Mouse (Mus musculus): Measurements from ENCODE around the gene Bst1.

Bst1 gene

DNA sequence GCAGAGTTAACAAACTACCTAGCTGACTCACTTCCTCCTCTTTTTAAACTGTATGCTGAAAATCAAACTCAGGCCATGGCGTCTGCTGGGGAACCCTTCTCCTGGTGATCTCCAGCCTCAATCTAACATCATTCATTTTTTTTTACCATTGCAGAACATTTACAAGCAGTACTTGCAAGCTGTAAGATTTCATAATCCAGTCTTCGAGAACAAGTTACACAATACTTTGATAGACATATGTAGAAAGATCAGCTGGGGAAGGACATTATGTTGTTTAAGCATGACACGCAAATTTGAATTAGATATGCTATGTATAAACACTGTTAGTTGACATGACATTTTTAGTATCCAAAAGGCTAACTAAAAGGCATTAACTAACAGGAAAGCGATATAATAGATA lies 16.9 kb upstream of the Bst1 start:
- TF ChIP-seq GATA4 (IDR thresholded peaks at IDR 0.05; ENCODE audit: insufficient replicate concordance, low read length) = no peak

DNA sequence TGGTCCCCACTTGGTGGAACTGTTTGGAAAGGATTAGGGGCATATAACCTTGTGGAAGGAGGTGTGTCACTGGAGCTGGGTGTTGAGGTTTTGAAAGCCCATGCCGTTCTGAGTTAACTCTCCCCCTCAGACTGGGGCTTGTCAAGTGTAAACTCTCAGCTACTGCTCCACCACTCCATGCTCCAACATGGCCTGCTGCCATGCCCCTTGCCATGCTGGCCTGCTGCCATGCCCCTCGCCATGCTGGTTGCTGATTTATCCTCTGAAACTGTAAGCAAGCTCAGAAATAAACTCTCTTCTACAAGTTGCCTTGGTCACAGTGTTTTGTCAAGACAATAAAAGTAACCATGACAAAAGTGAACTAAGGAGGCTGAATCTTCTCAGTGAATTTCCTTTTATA lies 13.3 kb upstream of the Bst1 start:
- TF ChIP-seq GATA4 (IDR thresholded peaks at IDR 0.05; ENCODE audit: insufficient replicate concordance, low read length) = no peak

DNA sequence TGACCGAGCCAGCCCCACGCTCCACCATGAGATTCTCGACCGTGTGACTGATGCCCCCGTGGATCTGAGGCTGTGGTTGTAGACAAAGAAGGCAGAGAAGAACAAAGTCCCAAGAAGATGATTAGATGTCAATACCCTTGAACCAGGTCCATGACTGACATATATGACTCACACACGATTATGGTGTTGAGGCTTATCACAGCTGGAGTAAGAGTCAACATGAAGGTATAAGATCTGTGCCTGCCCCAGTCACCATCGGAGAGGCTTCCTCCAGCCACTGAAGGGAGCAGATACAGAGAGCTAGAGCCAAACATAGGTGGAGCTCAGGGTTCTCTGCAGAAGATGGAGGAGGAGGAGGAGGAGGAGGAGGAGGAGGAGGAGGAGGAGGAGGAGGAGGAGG lies 12.3 kb upstream of the Bst1 start:
- no peak for TF ChIP-seq GATA4 (IDR thresholded peaks at IDR 0.05; ENCODE audit: insufficient replicate concordance, low read length)

DNA sequence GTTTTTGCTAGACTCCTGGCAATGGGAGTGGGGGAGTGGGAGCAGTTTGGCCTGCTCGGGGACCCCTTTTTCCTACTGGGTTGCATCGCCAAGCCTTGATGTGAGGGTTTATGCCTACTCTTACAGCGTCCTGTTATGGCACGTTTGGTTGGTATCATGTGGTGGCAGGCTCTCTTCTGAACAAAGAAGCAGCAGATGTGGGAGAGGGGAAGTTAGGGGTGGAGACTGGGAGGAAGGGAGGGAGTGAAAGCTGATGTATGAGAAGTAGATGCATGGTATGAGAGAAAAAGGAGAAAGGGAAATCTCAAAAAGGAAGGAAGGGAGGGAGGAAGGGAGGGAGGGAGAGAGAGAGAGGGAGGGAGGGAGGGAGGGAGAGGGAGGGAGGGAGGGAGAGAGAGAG lies 11.8 kb upstream of the Bst1 start:
- no peak for TF ChIP-seq GATA4 (IDR thresholded peaks at IDR 0.05; ENCODE audit: insufficient replicate concordance, low read length)

DNA sequence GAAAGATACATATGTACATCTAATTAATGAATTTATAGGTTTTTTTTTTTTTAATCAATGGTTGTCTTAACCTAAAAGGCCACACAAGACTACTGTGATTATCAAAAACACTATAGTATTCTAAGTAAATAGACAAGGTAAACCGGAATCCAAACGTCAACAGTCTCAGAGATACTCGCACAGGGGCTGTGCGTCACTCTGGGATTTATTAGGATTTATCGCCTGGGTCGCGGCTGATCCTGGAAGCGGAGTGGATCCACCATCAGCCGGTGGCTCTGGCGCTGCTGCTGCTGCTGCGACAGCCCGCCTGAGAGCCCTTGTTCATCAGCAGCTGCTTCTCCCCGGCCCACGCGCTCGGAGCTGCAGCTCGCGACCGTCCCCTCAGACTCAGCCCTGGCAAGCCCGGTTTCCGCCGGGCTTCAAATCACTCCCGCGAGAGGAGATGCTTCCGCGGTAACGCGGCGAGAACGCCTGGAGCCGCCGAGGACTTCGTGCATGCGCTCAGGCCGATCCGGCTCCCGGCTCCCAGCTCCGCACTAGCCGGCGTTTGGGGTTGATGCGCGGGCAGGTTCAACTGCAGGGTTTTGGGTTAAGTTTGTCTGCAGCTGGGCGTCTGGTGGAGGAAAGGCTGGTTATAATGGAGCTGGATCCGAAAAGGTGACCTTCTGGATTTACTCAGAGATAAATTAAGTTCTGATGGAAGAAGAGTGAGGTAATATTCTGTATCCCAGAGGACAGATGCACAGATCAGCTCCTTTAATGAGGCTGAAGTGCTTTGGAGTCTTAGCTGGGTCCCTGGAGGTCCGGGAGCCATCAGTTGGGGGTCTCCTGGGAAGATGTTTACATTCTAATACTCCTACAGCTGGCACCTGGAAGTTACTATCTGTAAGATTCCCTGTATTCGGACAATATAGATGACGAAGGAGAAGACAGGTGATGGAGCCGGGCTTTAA lies 10.7 kb upstream of the Bst1 start:
- TF ChIP-seq GATA4 (IDR thresholded peaks at IDR 0.05; ENCODE audit: insufficient replicate concordance, low read length) = no peak

DNA sequence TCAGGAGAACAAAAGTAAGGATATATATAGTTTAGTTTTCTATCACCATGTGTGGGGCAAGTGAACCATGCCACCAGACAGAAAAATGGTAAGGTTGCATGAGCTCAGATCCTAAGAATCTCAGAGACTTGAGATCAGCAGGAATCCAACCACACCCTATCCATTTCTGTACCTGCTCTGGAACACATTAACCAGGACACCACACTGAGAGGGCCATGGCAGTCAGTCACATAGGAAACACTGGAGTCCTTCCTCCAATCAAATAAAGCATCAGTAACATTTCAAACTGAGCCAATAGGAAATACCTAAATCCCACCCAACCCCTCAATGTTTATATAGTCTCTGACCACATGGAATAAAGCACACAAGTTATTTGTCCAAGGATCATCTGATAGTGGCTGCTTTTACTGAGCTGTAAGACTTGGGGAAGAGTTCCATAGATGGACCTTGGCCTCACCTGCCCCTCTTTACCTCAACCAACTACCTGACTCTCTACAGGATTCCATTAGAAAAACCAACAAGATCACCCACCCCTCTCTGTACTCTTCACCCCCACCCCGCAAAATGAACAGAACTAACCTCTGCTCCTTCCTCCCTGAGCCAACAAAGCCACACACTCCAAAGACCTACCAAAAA lies 8.1 kb upstream of the Bst1 start:
- no peak for TF ChIP-seq GATA4 (IDR thresholded peaks at IDR 0.05; ENCODE audit: insufficient replicate concordance, low read length)

DNA sequence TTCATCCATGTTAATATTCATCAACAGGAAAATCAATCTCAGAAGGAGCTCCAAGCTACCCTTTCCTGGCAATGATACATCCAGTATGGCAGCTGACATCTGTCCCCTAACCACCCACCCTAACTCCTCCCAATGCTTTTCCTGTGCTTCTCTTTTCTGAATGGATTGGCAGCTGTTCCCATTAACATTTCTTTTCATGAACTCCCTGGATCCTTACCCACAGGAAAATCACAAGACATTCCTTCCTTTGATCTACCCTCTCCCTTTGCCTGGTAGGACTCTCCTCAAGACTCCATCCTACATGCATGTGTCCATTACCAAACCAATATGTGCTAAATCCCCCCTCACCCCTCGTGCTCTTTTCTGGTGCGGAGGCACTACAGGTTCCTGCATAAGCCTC lies 4.1 kb upstream of the Bst1 start:
- no peak for TF ChIP-seq GATA4 (IDR thresholded peaks at IDR 0.05; ENCODE audit: insufficient replicate concordance, low read length)

DNA sequence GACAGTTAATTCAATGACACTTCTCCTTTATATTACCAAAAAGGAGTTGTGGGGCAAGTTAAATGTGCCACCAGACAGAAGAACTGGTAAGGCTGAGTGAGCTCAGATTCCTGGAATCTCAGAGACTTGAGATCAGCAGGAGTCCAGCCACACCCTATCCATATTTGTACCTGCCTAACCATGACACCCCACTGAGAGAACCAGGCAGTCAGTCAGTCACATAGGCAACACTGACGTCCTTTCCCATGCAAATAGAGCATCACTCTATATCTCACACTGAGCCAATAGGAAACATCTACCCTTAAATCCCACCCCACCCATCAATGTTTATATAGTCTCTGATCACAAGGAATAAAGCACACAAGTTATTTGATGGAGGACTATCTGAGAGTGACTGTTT lies 2.9 kb upstream of the Bst1 start:
- TF ChIP-seq GATA4 (IDR thresholded peaks at IDR 0.05; ENCODE audit: insufficient replicate concordance, low read length) = no peak

DNA sequence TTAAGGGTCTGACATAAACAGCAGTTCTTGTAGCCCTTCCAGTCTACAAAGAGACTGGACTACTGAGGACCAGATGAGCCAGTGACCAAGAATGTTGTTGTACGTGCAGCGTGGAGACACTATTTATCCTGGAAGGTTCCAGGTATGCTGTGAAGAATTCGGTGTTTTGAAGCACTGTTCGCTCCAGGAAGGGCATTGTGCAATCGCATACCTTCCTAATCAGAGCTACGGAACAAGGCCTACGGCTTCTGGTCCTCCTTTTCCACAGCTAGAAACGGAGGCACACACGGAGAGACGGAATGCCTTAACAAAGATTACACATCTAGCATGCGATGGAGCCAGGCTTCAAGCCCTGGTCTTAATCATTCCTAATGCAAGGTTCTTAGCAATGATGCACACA lies 2.1 kb downstream of the Bst1 start:
- TF ChIP-seq GATA4 (IDR thresholded peaks at IDR 0.05; ENCODE audit: insufficient replicate concordance, low read length) = no peak

DNA sequence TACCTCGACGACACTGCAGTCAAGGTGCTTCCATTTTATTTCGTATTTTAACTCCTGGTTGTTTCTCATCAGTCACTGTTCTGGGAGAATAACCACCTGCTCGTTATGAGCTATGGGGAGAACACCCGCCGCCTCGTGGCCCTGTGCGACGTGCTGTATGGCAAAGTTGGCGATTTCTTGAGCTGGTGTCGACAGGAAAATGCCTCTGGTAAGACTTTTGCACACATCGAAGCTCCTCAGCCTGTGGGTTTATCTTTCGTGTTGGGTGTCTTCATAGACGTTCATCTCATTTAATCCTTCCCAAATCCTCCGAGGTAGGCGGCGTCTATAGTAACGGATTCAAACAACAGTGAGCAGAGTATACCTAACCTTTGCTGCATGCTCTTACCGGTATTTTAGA lies 2.9 kb downstream of the Bst1 start, which contains the start of gene Fbxl5:
Gene Fbxl5, minus strand, starts transcription at position 101 of the 400 bp plus-strand sequence.
- TF ChIP-seq GATA4 (IDR thresholded peaks at IDR 0.05; ENCODE audit: insufficient replicate concordance, low read length) = no peak

DNA sequence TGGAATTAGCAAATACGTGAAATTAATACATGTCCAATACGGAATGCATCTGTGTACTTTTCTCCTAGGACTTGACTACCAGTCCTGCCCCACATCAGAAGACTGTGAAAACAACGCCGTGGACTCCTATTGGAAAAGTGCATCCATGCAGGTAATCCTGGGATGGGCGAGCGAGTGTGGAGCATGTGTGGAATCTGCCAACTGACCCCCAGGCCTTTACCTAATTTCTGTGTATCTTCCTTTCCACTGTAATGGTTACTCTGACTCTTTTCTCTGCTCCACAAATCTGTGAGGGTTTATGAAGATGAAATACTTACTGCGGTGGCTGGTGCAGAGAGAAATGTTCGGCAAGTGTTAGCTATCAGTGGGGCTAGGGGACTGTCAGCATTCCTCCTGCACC lies 3.5 kb downstream of the Bst1 start:
- no peak for TF ChIP-seq GATA4 (IDR thresholded peaks at IDR 0.05; ENCODE audit: insufficient replicate concordance, low read length)

DNA sequence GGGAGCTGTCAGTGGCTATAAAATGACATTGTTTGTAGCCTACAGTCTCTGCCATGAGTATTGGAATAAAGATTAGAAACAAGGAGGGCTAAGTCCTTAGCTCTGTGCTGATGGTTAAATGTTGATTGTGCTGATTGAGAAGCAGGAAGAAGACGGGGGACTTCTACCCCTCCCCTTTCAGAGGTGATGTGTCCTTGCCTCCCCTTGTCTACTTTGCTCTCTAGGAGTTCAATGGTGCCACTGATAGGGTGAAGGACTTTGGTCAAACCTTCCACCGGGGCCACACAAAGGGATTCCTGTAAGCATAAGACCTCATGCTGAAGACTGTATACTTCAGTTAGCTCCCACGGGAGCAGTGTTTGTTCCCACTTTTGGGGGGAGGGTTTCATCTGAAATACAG lies 4.1 kb downstream of the Bst1 start:
- TF ChIP-seq GATA4 (IDR thresholded peaks at IDR 0.05; ENCODE audit: insufficient replicate concordance, low read length) = no peak

DNA sequence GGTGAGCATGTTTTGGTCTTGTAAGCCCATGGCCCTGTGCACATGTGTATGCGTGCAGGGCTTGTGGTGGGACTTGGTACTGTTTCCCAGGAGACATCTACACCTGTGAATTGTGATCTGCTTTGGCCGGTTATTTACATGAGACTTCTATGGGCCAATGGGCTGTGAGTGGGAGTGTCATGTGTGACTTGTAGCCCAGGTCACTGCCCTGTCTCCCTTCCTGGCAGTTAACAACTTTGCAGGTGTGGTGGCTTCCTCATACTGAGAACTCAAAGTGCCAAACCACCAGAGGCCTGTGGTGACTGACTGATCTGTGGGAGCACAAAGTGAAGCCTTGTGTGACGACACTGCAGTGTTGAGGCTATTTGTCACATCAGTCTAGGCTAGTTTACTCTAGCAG lies 5.9 kb downstream of the Bst1 start:
- no peak for TF ChIP-seq GATA4 (IDR thresholded peaks at IDR 0.05; ENCODE audit: insufficient replicate concordance, low read length)

DNA sequence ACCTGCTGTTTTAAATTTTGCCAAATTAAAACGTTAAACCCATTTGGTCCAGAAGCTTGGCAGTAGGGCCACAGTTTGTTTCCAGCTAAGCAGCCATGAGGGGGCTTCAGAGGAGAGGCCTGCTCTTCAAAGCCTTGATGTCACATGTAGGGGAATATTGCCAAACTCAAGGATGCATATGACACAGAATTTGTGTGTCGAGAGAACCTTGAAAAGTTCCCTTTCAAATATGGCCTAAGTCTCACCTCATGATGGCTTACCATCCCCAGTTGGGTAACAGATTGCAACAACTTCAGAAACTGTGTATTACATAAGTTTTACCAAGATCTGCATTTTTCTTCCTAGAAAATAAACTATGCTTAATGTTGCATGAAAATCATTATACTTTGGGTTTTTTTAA lies 8.2 kb downstream of the Bst1 start:
- no peak for TF ChIP-seq GATA4 (IDR thresholded peaks at IDR 0.05; ENCODE audit: insufficient replicate concordance, low read length)

DNA sequence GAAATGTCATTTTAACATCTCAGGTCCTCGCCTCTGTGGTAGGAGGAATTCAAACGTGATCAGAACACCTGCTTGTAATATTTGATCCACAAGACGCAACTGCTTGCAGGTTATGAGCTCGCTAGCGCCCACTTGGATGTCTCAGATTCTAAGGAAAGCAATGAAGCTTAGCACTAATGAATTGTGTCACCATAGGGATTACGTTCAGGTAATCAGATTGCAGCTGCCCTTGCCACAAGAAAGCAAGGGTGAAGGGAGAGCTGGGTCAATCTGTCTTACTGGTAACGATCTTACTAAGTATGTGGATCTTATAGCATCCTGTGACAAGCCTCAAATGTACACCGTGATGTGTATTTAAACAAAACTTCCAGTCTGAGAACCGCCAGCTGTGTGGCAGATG lies 8.7 kb downstream of the Bst1 start:
- TF ChIP-seq GATA4 (IDR thresholded peaks at IDR 0.05; ENCODE audit: insufficient replicate concordance, low read length) = no peak

DNA sequence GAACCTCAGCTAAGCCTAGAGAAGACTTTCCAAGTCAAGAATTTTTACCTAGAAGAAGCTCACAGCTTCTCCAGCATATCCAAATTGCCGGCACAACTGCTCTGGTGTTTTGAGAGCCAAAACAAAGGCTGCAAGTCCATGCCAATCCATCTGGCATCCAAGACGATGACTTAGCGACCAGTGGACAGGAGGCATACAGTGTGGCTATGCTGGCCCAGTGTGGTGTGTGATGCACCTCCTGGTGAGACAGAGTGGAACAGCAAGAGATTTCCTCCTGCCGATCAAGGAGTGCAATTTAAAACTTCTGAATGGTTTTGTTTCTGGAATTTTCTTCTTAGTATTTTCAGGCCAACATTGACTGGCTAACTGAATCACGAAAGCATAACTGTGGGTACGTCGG lies 17.9 kb downstream of the Bst1 start:
- TF ChIP-seq GATA4 (IDR thresholded peaks at IDR 0.05; ENCODE audit: insufficient replicate concordance, low read length) = no peak

Measured in liver, adult (tissue).